Mouse (Mus musculus) ES-E14 (cell line): Measurements from ENCODE around the gene 5031439G07Rik.

Source experiments
- CHD2 ChIP-seq: IDR thresholded peaks from 2 replicates; pipeline ENCODE4 v1.6.1; 2014; ENCODE audit warnings: mild to moderate bottlenecking, low read depth, low read length, inconsistent platforms
- HCFC1 ChIP-seq: IDR thresholded peaks from 2 replicates; pipeline ENCODE4 v1.6.1; 2012; ENCODE audit warnings: low read length, inconsistent platforms, borderline replicate concordance; ENCODE audit not compliant: insufficient read depth
- MAFK ChIP-seq: IDR thresholded peaks from 2 replicates; pipeline ENCODE4 v1.6.1; 2014; ENCODE audit warnings: mild to moderate bottlenecking, low read depth, low read length, inconsistent platforms; ENCODE audit not compliant: insufficient read depth
- ZC3H11A ChIP-seq: IDR thresholded peaks from 2 replicates; pipeline ENCODE4 v1.6.1; 2012; ENCODE audit warnings: low read depth, mild to moderate bottlenecking, inconsistent platforms, low read length, borderline replicate concordance
- ZNF384 ChIP-seq: IDR thresholded peaks from 2 replicates; pipeline ENCODE4 v1.6.1; 2012; ENCODE audit warnings: low read depth, low read length, inconsistent platforms

GRCm38 (mm10) chr15:84903843-84904385, 84.4 kb downstream of the 5031439G07Rik start:
- TF ChIP-seq HCFC1 (no peak), CHD2 (no peak), MAFK (no peak), ZNF384 (no peak), ZC3H11A (no peak)
